Mouse (Mus musculus) neural tube, embryonic 11.5 days (tissue): ENCODE results near the gene Zfp868. TPM values are rescaled to one million over a fixed set of nuclear protein-coding genes. Genes with fewer than 3 reads are reported as not detected.
"Not testable (repeated sequence)": the region's sequence is repeated elsewhere in the genome, so short reads cannot be mapped to it uniquely, and the experiment has no call there.

Experiments
- ATAC-seq: fragments of 200-750 bp; cut with Nextera tagmentation; 2 replicates; pipeline ENCODE4 v1.8.0; 2017; ENCODE audit warnings: moderate number of reproducible peaks, mild to moderate bottlenecking, moderate TSS enrichment, moderate library complexity; ENCODE audit not compliant: insufficient read depth, low FRiP score, low TSS enrichment
- DNase-seq: peaks from one replicate; pipeline ENCODE4 v3.0.0-alpha.2; 2015; ENCODE audit warnings: low spot score
- H3K27ac ChIP-seq: fragments of 300-500 bp; sonication (generic); 2 replicates; pipeline ENCODE4 v1.5.1; 2014; ENCODE audit warnings: low read depth, mild to moderate bottlenecking, low read length
- H3K27me3 ChIP-seq: fragments of 300-500 bp; sonication (generic); 2 replicates; pipeline ENCODE4 v1.6.1; 2014; ENCODE audit warnings: mild to moderate bottlenecking, low read length, mixed read lengths; ENCODE audit not compliant: control insufficient read depth, insufficient read depth
- H3K36me3 ChIP-seq: fragments of 300-500 bp; sonication (generic); 2 replicates; pipeline ENCODE4 v1.6.1; 2014; ENCODE audit warnings: mild to moderate bottlenecking, low read length, moderate library complexity, mixed read lengths; ENCODE audit not compliant: control insufficient read depth, insufficient read depth
- H3K4me1 ChIP-seq: fragments of 300-500 bp; sonication (generic); 2 replicates; pipeline ENCODE4 v1.6.1; 2014; ENCODE audit warnings: low read length, mixed read lengths; ENCODE audit not compliant: control insufficient read depth, insufficient read depth
- H3K4me2 ChIP-seq: fragments of 300-500 bp; sonication (generic); 2 replicates; pipeline ENCODE4 v1.6.1; 2014; ENCODE audit warnings: low read depth, mild to moderate bottlenecking, moderate library complexity
- H3K4me3 ChIP-seq: fragments of 300-500 bp; sonication (generic); 2 replicates; pipeline ENCODE4 v1.5.1; 2014; ENCODE audit warnings: low read depth, low read length
- H3K9ac ChIP-seq: fragments of 300-500 bp; sonication (generic); 2 replicates; pipeline ENCODE4 v1.6.1; 2014; ENCODE audit warnings: mild to moderate bottlenecking, low read length
- H3K9me3 ChIP-seq: fragments of 300-500 bp; sonication (generic); 2 replicates; pipeline ENCODE4 v1.6.1; 2016; ENCODE audit warnings: low read length; ENCODE audit not compliant: control insufficient read depth
- WGBS: fragments of 180-500 bp; shearing (Covaris S2); extraction: QIAGEN DNeasy Blood & Tissue Kit; methylation state at CpG from one replicate; pipeline ENCODE4 v1.1.7; 2014; 5-methylcytosine and 5-hydroxymethylcytosine counted together
- polyA plus RNA-seq: library from polyadenylated mRNA; unstranded; fragments of >200 nt; fragmentation: Nextera tagmentation; extraction: Ambion mirVana; gene quantifications from 2 replicates; pipeline ENCODE4 v1.2.1, GENCODE M21; 2014

Zfp868 gene
- polyA plus RNA-seq, 1 experiment from 2014 or later: 35.2 TPM

DNA sequence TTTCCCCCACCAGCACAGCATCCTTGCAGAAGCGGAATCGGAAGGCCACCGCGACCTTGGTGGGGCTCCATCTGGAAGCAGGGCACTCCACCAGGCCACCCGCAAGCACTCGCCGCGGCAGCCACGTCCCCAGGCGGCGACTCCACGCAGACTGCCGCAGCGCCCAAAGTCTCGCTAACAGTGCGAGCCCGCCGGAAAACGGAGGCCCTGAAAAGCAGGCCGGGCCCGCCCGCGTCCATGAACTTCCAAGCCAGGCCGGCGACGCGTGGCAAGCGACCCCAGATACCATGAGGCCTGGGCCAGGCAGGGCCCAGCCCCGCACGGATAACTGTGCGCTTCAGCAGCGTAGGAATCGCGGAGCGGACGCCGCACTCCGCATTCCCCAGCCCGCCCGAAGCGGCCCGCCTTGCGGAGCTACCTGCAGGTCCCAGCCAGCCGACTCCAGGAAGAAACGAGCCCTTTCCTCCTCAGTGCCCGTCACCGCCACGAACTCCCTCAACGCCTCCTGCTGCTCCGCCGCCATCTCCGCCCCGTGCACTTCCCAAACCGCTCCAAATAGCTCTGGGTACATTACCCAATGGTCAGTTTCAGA, 40.6 kb downstream of the Zfp868 start:
- ATAC-seq: no peak
- Histone ChIP-seq H3K4me1 (no peaks in the 10 kb centered on the region), H3K4me2 (peak overlapping the region; percentile 84), H3K27me3 (no peaks in the 10 kb centered on the region), H3K27ac (no peak overlapping the region), H3K4me3 (peak overlapping the region; percentile 35), H3K9ac (peak overlapping the region; percentile 64), H3K9me3 (no peaks in the 10 kb centered on the region), H3K36me3 (no peaks in the 10 kb centered on the region)
- DNase-seq: peak; percentile 54
- 2% methylated on average over 54 of the region's 54 CpGs for WGBS

GRCm38 (mm10) chr8:69584201-69584600, 41.1 kb downstream of the Zfp868 start:
- ATAC-seq, H3K4me1 ChIP-seq, H3K27me3 ChIP-seq, DNase-seq, H3K9me3 ChIP-seq, H3K36me3 ChIP-seq, H3K27ac ChIP-seq: not testable (repeated sequence)
- peak overlapping the region; percentile 35 for H3K4me3 ChIP-seq
- H3K9ac ChIP-seq: peak overlapping the region; percentile 64; the same call in 1 of the 2 replicates
- peak overlapping the region; percentile 84 for H3K4me2 ChIP-seq
- WGBS: 22% methylated on average over 7 of the region's 7 CpGs

Other genes starting within 250 kb of the Zfp868 start
- not detected in 2 replicates for gene Gm9495, start 172.0 kb downstream of the Zfp868 start, polyA plus RNA-seq
- not detected in 2 replicates for gene Gm7697, start 102.6 kb downstream of the Zfp868 start, polyA plus RNA-seq
- 1.8 and 2.6 TPM in 2 replicates for gene Zfp964, start 28.9 kb upstream of the Zfp868 start, polyA plus RNA-seq
- 37.0 and 37.1 TPM in 2 replicates for gene Zfp869, start 85.2 kb upstream of the Zfp868 start, polyA plus RNA-seq
- gene Zfp963, start 124.4 kb upstream of the Zfp868 start, polyA plus RNA-seq: 7.6 and 8.8 TPM in 2 replicates
- 0.36 TPM in 1 of 2 replicates, not detected in the other for gene Gm20422, start 149.3 kb upstream of the Zfp868 start, polyA plus RNA-seq
- gene Atp13a1, start 165.6 kb upstream of the Zfp868 start, polyA plus RNA-seq: 47.7 and 50.1 TPM in 2 replicates
- gene Zfp866, start 165.6 kb upstream of the Zfp868 start, polyA plus RNA-seq: 39.5 and 42.0 TPM in 2 replicates
- gene Gmip, start 183.1 kb upstream of the Zfp868 start, polyA plus RNA-seq: 10.9 and 14.2 TPM in 2 replicates
- 0.73 and 1.2 TPM in 2 replicates for gene Lpar2, start 196.9 kb upstream of the Zfp868 start, polyA plus RNA-seq
- 28.8 and 31.2 TPM in 2 replicates for gene Pbx4, start 206.9 kb upstream of the Zfp868 start, polyA plus RNA-seq